Mouse (Mus musculus) midbrain, embryonic 10.5 days (tissue): ENCODE data around the gene Ears2. TPM values are rescaled to one million over a fixed set of nuclear protein-coding genes. Genes with fewer than 3 reads are reported as not detected.

Experiments used
- DNase-seq: peaks from one replicate; pipeline ENCODE4 v3.0.0-alpha.2; 2017; ENCODE audit warnings: low spot score
- H3K27ac ChIP-seq: fragments of 300-500 bp; sonication (generic); replicated peaks from 2 replicates; pipeline ENCODE4 v1.5.1; 2016; ENCODE audit warnings: mild to moderate bottlenecking
- H3K27me3 ChIP-seq: fragments of 300-500 bp; sonication (generic); 2 replicates; pipeline ENCODE4 v1.6.1; 2016; ENCODE audit warnings: low read depth, mild to moderate bottlenecking; ENCODE audit not compliant: poor library complexity, severe bottlenecking
- H3K36me3 ChIP-seq: fragments of 300-500 bp; sonication (generic); 2 replicates; pipeline ENCODE4 v1.6.1; 2016; ENCODE audit warnings: mild to moderate bottlenecking, moderate library complexity
- H3K4me1 ChIP-seq: fragments of 300-500 bp; sonication (generic); 2 replicates; pipeline ENCODE4 v1.6.1; 2016
- H3K4me3 ChIP-seq: fragments of 300-500 bp; sonication (generic); 2 replicates; pipeline ENCODE4 v1.5.1; 2016; ENCODE audit warnings: mild to moderate bottlenecking, moderate library complexity
- H3K9me3 ChIP-seq: fragments of 300-500 bp; sonication (generic); replicated peaks from 2 replicates; pipeline ENCODE4 v1.6.1; 2016; ENCODE audit warnings: mild to moderate bottlenecking
- WGBS: fragments of 180-500 bp; shearing (Covaris S2); methylation state at CpG from one replicate; pipeline ENCODE4 v1.1.7; 2016; 5-methylcytosine and 5-hydroxymethylcytosine counted together
- polyA plus RNA-seq: library from polyadenylated mRNA; unstranded; fragments of >200 nt; fragmentation: Nextera tagmentation; extraction: Ambion mirVana; gene quantifications from 2 replicates; pipeline ENCODE4 v1.2.1, GENCODE M21; 2016

The Ears2 gene
- polyA plus RNA-seq, 1 experiment from 2014 or later: 18.9 TPM

GRCm38 (mm10) chr7:122020667-122021354 is 46.3 kb downstream of the Ears2 start, which contains the start of gene Gga2:
Gga2 (minus strand) TSS chr7:122021222.
- Histone ChIP-seq H3K27me3 (no peaks in the 10 kb centered on the region), H3K4me1 (peaks cover 39% of the 10 kb centered on the region), H3K36me3 (peaks cover 23% of the 10 kb centered on the region), H3K4me3 (peak within 1 kb of the TSS; percentile 64), H3K27ac (peak within 1 kb of the TSS; percentile 92), H3K9me3 (no peaks in the 10 kb centered on the region)
- under 1% methylated on average over 50 of the region's 50 CpGs for WGBS
- DNase-seq: peak; percentile 90

DNA sequence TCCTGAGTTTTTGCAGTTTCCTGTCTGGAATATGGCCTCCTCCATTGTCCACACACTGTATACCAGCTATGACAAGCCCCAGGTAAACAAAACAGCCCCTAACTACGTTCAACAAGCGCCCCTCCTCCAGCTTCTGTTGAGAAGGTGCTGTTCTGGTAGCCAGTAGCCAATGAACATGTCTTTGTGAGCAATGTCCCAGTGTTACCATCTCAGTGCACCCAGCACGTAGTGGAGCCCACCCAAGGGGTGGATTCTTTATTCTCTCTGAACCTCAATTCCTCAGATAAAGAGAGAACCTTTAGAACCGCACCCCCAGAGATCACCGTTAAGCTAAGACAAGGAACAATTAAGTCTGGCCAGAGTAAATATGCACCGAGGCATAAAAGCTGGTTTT is 46.8 kb downstream of the Ears2 start:
- DNase-seq: no peak
- Histone ChIP-seq H3K4me3 (peak overlapping the region; percentile 64), H3K4me1 (peaks cover 45% of the 10 kb centered on the region), H3K9me3 (no peaks in the 10 kb centered on the region), H3K36me3 (peaks cover 28% of the 10 kb centered on the region), H3K27me3 (no peaks in the 10 kb centered on the region), H3K27ac (peak overlapping the region; percentile 92)
- 4% methylated on average over 6 of the region's 6 CpGs for WGBS

GRCm38 (mm10) chr7:122018978-122019377 is 48.1 kb downstream of the Ears2 start:
- peaks cover 34% of the 10 kb centered on the region for H3K36me3 ChIP-seq
- H3K9me3 ChIP-seq: no peaks in the 10 kb centered on the region
- peak overlapping the region; percentile 38; the same call in 1 of the 2 replicates for H3K27ac ChIP-seq
- peak overlapping the region; percentile 64 for H3K4me3 ChIP-seq
- WGBS: 86% methylated on average over 7 of the region's 7 CpGs
- H3K27me3 ChIP-seq: no peaks in the 10 kb centered on the region
- DNase-seq: no peak
- H3K4me1 ChIP-seq: peaks cover 49% of the 10 kb centered on the region

DNA sequence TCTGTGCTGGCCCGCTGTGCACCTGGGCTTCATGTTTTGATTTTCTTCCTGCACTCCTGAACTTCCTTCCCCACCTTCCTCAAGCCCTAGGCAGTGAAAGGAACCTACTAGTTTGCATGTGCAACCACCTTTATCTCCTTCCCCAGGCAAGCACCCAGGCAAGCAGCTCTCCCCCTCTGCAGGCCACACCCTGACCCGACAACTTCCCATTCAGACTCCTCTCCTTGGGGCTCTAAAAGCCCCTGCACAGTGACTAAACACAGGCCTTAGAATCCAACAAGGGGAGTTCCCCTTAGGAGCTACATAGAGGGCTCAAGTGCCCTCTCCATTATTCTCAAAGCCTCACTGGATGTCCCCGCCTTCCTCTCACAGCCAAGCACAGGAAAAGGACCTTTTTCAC is 48.8 kb downstream of the Ears2 start:
- H3K4me1 ChIP-seq: peaks cover 49% of the 10 kb centered on the region

GRCm38 (mm10) chr7:122015734-122016133 is 51.3 kb downstream of the Ears2 start:
- peaks cover 49% of the 10 kb centered on the region for H3K4me1 ChIP-seq
- 0 out of 2 replicates have a peak overlapping the region, but pooled peaks have one; percentile 24 for H3K4me3 ChIP-seq
- peak overlapping the region; percentile 75 for H3K27ac ChIP-seq
- H3K36me3 ChIP-seq: peaks cover 63% of the 10 kb centered on the region
- DNase-seq: peak; percentile 19
- WGBS: 71% methylated on average over 10 of the region's 10 CpGs
- H3K27me3 ChIP-seq: no peaks in the 10 kb centered on the region
- no peaks in the 10 kb centered on the region for H3K9me3 ChIP-seq

More for the DNA sequence above, 48.8 kb downstream of the Ears2 start:
- DNase-seq: no peak
- Histone ChIP-seq H3K27ac (peak overlapping the region; percentile 38), H3K27me3 (no peaks in the 10 kb centered on the region), H3K9me3 (no peaks in the 10 kb centered on the region), H3K4me3 (peak overlapping the region; percentile 64; the same call in 1 of the 2 replicates), H3K36me3 (peaks cover 39% of the 10 kb centered on the region)
- 77% methylated on average over 3 of the region's 3 CpGs for WGBS

DNA sequence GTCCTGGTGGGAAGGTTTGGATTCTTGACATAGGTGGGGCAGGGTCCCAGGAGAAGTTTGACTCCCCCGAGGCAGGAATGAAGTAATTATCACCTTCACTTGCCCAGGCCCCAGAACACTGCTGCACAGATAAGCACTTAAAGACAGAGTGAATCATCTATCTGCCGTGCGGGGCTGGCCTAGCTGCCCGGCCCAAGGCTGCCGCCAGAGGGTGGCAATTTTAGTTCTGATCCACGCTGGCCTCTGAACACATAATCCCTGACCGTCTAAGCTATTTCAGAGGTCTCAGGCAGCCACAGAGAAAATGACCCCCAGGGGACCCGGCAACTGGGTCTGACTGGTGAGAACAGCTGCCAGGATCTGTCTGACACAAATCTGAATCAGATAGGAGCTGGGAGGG is 52.0 kb downstream of the Ears2 start:
- H3K27me3 ChIP-seq: no peaks in the 10 kb centered on the region
- 0 out of 2 replicates have a peak overlapping the region, but pooled peaks have one; percentile 24 for H3K4me3 ChIP-seq
- peaks cover 47% of the 10 kb centered on the region for H3K4me1 ChIP-seq
- peaks cover 69% of the 10 kb centered on the region for H3K36me3 ChIP-seq
- 61% methylated on average over 8 of the region's 8 CpGs for WGBS
- DNase-seq: peak; percentile 27
- H3K27ac ChIP-seq: peak overlapping the region; percentile 75
- no peaks in the 10 kb centered on the region for H3K9me3 ChIP-seq

DNA sequence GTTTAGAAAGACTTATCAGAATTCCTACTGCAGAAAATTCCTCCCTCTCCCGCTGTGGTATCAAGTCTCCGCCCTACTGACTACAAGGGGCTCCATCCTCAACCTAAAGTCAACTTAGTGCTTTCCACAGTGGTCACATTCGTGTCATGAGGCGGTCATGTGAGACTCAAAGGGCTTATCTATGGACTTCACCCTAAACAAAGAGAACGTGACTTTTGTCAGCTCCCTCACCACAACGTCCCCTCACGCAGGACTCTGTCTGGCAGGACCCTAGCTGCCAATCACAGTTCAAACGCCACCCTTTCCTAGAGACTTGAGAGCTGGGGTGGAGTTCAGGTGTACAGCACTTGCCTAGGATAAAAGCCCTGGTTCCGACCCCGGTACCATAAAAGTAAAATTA is 54.1 kb downstream of the Ears2 start:
- no peak overlapping the region for H3K27ac ChIP-seq
- no peak for DNase-seq
- peaks cover 26% of the 10 kb centered on the region for H3K4me1 ChIP-seq
- H3K9me3 ChIP-seq: no peaks in the 10 kb centered on the region
- H3K4me3 ChIP-seq: no peak overlapping the region
- WGBS: 91% methylated on average over 10 of the region's 10 CpGs
- H3K27me3 ChIP-seq: no peaks in the 10 kb centered on the region
- H3K36me3 ChIP-seq: peaks cover 80% of the 10 kb centered on the region

- H3K27me3 ChIP-seq: no peaks in the 10 kb centered on the region
- H3K9me3 ChIP-seq: no peaks in the 10 kb centered on the region
- peaks cover 24% of the 10 kb centered on the region for H3K4me1 ChIP-seq
- 94% methylated on average over 4 of the region's 4 CpGs for WGBS
- no peak for DNase-seq
- peaks cover 84% of the 10 kb centered on the region for H3K36me3 ChIP-seq
- no peak overlapping the region for H3K27ac ChIP-seq
- H3K4me3 ChIP-seq: no peak overlapping the region
Observed at GRCm38 (mm10) chr7:122012370-122012769, 54.7 kb downstream of the Ears2 start.

DNA sequence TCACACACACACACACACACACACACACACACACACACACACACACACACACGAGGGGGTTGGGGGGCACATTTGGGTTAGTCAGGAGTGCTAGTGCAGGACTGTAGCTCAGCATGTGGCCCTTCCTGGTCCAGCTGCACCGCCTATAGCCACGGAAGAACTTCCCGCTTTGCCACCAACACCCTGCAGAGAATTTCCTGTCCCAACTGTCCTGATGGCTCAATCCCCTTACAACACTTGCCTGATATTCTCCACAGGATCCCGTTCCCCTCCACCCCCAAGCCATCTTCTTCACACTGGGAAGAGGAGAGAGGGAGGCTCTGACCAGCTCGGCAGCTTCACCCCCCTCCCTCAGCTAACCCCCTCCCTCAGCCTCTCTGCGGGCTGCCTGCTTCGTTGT is 66.7 kb downstream of the Ears2 start:
- no peak overlapping the region for H3K4me3 ChIP-seq
- H3K9me3 ChIP-seq: no peaks in the 10 kb centered on the region
- H3K27me3 ChIP-seq: no peaks in the 10 kb centered on the region
- H3K4me1 ChIP-seq: no peaks in the 10 kb centered on the region
- H3K27ac ChIP-seq: no peak overlapping the region
- DNase-seq: no peak
- peaks cover 98% of the 10 kb centered on the region for H3K36me3 ChIP-seq
- 83% methylated on average over 8 of the region's 8 CpGs for WGBS

GRCm38 (mm10) chr7:121995961-121996360 is 71.1 kb downstream of the Ears2 start:
- no peak overlapping the region for H3K27ac ChIP-seq
- no peak for DNase-seq
- H3K4me1 ChIP-seq: no peaks in the 10 kb centered on the region
- whole genome bisulfite sequencing: 87% methylated on average over 5 of the region's 5 CpGs
- H3K9me3 ChIP-seq: no peaks in the 10 kb centered on the region
- no peak overlapping the region for H3K4me3 ChIP-seq
- H3K27me3 ChIP-seq: no peaks in the 10 kb centered on the region
- peaks cover 98% of the 10 kb centered on the region for H3K36me3 ChIP-seq

Other genes starting within 250 kb of the Ears2 start
- 0.06 TPM in 1 of 2 replicates, not detected in the other for gene Scnn1b, start 202.2 kb downstream of the Ears2 start, polyA plus RNA-seq
- gene Cog7, start 85.6 kb downstream of the Ears2 start, polyA plus RNA-seq: 22.1 and 25.4 TPM in 2 replicates
- 81.5 and 90.3 TPM in 2 replicates for gene Gga2, start 46.0 kb downstream of the Ears2 start, polyA plus RNA-seq
- gene Ubfd1, start 88 bp downstream of the Ears2 start, polyA plus RNA-seq: 64.7 and 65.7 TPM in 2 replicates
- gene Ndufab1, start 34.6 kb upstream of the Ears2 start, polyA plus RNA-seq: 757 and 815 TPM in 2 replicates
- 21.0 and 26.0 TPM in 2 replicates for gene Palb2, start 65.7 kb upstream of the Ears2 start, polyA plus RNA-seq
- gene Dctn5, start 65.8 kb upstream of the Ears2 start, polyA plus RNA-seq: 130 and 143 TPM in 2 replicates
- gene Plk1, start 92.2 kb upstream of the Ears2 start, polyA plus RNA-seq: 222 and 248 TPM in 2 replicates
- gene Ern2, start 118.9 kb upstream of the Ears2 start, polyA plus RNA-seq: 0.11 TPM in 1 of 2 replicates, not detected in the other
- gene Chp2, start 152.2 kb upstream of the Ears2 start, polyA plus RNA-seq: 0.21 TPM in 1 of 2 replicates, not detected in the other
- 5.7 and 9.7 TPM in 2 replicates for gene Prkcb, start 221.5 kb upstream of the Ears2 start, polyA plus RNA-seq